Mouse (Mus musculus) embryonic facial prominence, embryonic 11.5 days (tissue): ENCODE data around the gene Zmiz1. TPM values are rescaled to one million over a fixed set of nuclear protein-coding genes. Genes with fewer than 3 reads are reported as not detected.
A peak's percentile ranks its signal among the peaks of the same experiment; 100 is the strongest.

ENCODE experiments used
- ATAC-seq: fragments of 200-750 bp; cut with Nextera tagmentation; replicated peaks from 2 replicates; pipeline ENCODE4 v1.8.0; 2017; ENCODE audit warnings: low read depth; ENCODE audit not compliant: insufficient number of reproducible peaks, low FRiP score, low TSS enrichment
- DNase-seq: peaks from one replicate; pipeline ENCODE4 v3.0.0-alpha.2; 2015; ENCODE audit warnings: low spot score
- H3K27ac ChIP-seq: fragments of 300-500 bp; sonication (generic); replicated peaks from 2 replicates; pipeline ENCODE4 v1.5.1; 2014; ENCODE audit warnings: mild to moderate bottlenecking, low read depth, low read length, control low read depth
- H3K27me3 ChIP-seq: fragments of 300-500 bp; sonication (generic); 2 replicates; pipeline ENCODE4 v1.6.1; 2014; ENCODE audit warnings: mild to moderate bottlenecking, low read length, moderate library complexity, mixed read lengths; ENCODE audit not compliant: control insufficient read depth, insufficient read depth
- H3K36me3 ChIP-seq: fragments of 300-500 bp; sonication (generic); replicated peaks from 2 replicates; pipeline ENCODE4 v1.6.1; 2014; ENCODE audit warnings: low read depth, mild to moderate bottlenecking, low read length, moderate library complexity, mixed read lengths; ENCODE audit not compliant: control insufficient read depth, insufficient read depth
- H3K4me1 ChIP-seq: fragments of 300-500 bp; sonication (generic); 2 replicates; pipeline ENCODE4 v1.6.1; 2014; ENCODE audit warnings: low read length, mixed read lengths; ENCODE audit not compliant: control insufficient read depth, insufficient read depth
- H3K4me2 ChIP-seq: fragments of 300-500 bp; sonication (generic); 2 replicates; pipeline ENCODE4 v1.6.1; 2014; ENCODE audit warnings: low read depth, mild to moderate bottlenecking, control low read depth, low read length, moderate library complexity
- H3K4me3 ChIP-seq: fragments of 300-500 bp; sonication (generic); 2 replicates; pipeline ENCODE4 v1.5.1; 2014; ENCODE audit warnings: low read depth, low read length, control low read depth
- H3K9ac ChIP-seq: fragments of 300-500 bp; sonication (generic); replicated peaks from 2 replicates; pipeline ENCODE4 v1.6.1; 2014; ENCODE audit warnings: mild to moderate bottlenecking, control low read depth, low read length
- H3K9me3 ChIP-seq: fragments of 300-500 bp; sonication (generic); replicated peaks from 2 replicates; pipeline ENCODE4 v1.6.1; 2016; ENCODE audit warnings: mild to moderate bottlenecking, low read length, inconsistent platforms, mixed read lengths; ENCODE audit not compliant: control insufficient read depth
- WGBS: fragments of 180-500 bp; shearing (Covaris S2); extraction: QIAGEN DNeasy Blood & Tissue Kit; methylation state at CpG from one replicate; pipeline ENCODE4 v1.1.7; 2014; 5-methylcytosine and 5-hydroxymethylcytosine counted together
- polyA plus RNA-seq: library from polyadenylated mRNA; unstranded; fragments of >200 nt; fragmentation: Nextera tagmentation; extraction: Ambion mirVana; gene quantifications from 2 replicates; pipeline ENCODE4 v1.2.1, GENCODE M21; 2014

The Zmiz1 gene
- polyA plus RNA-seq, 1 experiment from 2014 or later = 27.7 TPM

- ATAC-seq = no peak
- H3K4me3 ChIP-seq = no peak overlapping the region
- DNase-seq = no peak
- H3K36me3 ChIP-seq = peaks cover 2% of the 10 kb centered on the region; the same call in 1 of the 2 replicates
- 37% methylated on average over 2 of the region's 2 CpGs for WGBS
- H3K27me3 ChIP-seq = no peaks in the 10 kb centered on the region
- no peak overlapping the region for H3K4me2 ChIP-seq
- no peak overlapping the region for H3K27ac ChIP-seq
- peaks cover 36% of the 10 kb centered on the region for H3K4me1 ChIP-seq
- no peaks in the 10 kb centered on the region for H3K9me3 ChIP-seq
- H3K9ac ChIP-seq = no peak overlapping the region
Measured at GRCm38 (mm10) chr14:25551731-25552130, 92.7 kb downstream of the Zmiz1 start.

- no peak for ATAC-seq
- Histone ChIP-seq H3K27me3 (no peaks in the 10 kb centered on the region), H3K9me3 (no peaks in the 10 kb centered on the region), H3K9ac (no peak overlapping the region), H3K4me1 (peaks cover 29% of the 10 kb centered on the region), H3K4me2 (no peak overlapping the region), H3K27ac (no peak overlapping the region), H3K4me3 (no peak overlapping the region), H3K36me3 (peaks cover 2% of the 10 kb centered on the region; the same call in 1 of the 2 replicates)
- no peak for DNase-seq
- 95% methylated on average over 2 of the region's 2 CpGs for WGBS
Measured at GRCm38 (mm10) chr14:25553382-25553781, 94.4 kb downstream of the Zmiz1 start.

GRCm38 (mm10) chr14:25554781-25555180, 95.8 kb downstream of the Zmiz1 start:
- DNase-seq (peak; percentile 38), ATAC-seq (peak; percentile 36)
- H3K4me1 ChIP-seq = peaks cover 29% of the 10 kb centered on the region

GRCm38 (mm10) chr14:25555291-25555781, 96.4 kb downstream of the Zmiz1 start:
- H3K4me2 ChIP-seq = no peak overlapping the region
- ATAC-seq (0 out of 2 replicates have a peak, but pooled peaks have one; percentile 10), DNase-seq (peak; percentile 75)
- H3K9me3 ChIP-seq = no peaks in the 10 kb centered on the region
- no peak overlapping the region for H3K9ac ChIP-seq
- H3K36me3 ChIP-seq = no peaks in the 10 kb centered on the region
- peaks cover 29% of the 10 kb centered on the region for H3K4me1 ChIP-seq
- H3K27me3 ChIP-seq = no peaks in the 10 kb centered on the region
- peak overlapping the region; percentile 39; the same call in 1 of the 2 replicates for H3K27ac ChIP-seq
- H3K4me3 ChIP-seq = no peak overlapping the region
- 19% methylated on average over 10 of the region's 10 CpGs for WGBS

More at GRCm38 (mm10) chr14:25554781-25555180, 95.8 kb downstream of the Zmiz1 start:
- no peaks in the 10 kb centered on the region for H3K27me3 ChIP-seq
- no peaks in the 10 kb centered on the region for H3K36me3 ChIP-seq
- no peak overlapping the region for H3K4me3 ChIP-seq
- H3K27ac ChIP-seq = 0 out of 2 replicates have a peak overlapping the region, but pooled peaks have one; percentile 39
- H3K9me3 ChIP-seq = no peaks in the 10 kb centered on the region
- 9% methylated on average over 8 of the region's 8 CpGs for WGBS
- no peak overlapping the region for H3K4me2 ChIP-seq
- H3K9ac ChIP-seq = no peak overlapping the region

- Histone ChIP-seq H3K36me3 (no peaks in the 10 kb centered on the region), H3K9ac (0 out of 2 replicates have a peak overlapping the region, but pooled peaks have one; percentile 32), H3K4me2 (no peak overlapping the region; the same call in 1 of the 2 replicates), H3K27me3 (no peaks in the 10 kb centered on the region), H3K9me3 (no peaks in the 10 kb centered on the region), H3K4me3 (no peak overlapping the region), H3K27ac (no peak overlapping the region; the same call in 1 of the 2 replicates), H3K4me1 (peaks cover 25% of the 10 kb centered on the region)
- no peak for ATAC-seq
- 3% methylated on average over 7 of the region's 7 CpGs for WGBS
- DNase-seq = no peak
Measured at GRCm38 (mm10) chr14:25555848-25556247, 96.9 kb downstream of the Zmiz1 start.

GRCm38 (mm10) chr14:25557014-25557413, 98.0 kb downstream of the Zmiz1 start:
- Histone ChIP-seq H3K36me3 (no peaks in the 10 kb centered on the region), H3K4me2 (no peak overlapping the region), H3K27me3 (no peaks in the 10 kb centered on the region), H3K9ac (no peak overlapping the region), H3K4me3 (no peak overlapping the region), H3K4me1 (peaks cover 20% of the 10 kb centered on the region), H3K9me3 (no peaks in the 10 kb centered on the region), H3K27ac (0 out of 2 replicates have a peak overlapping the region, but pooled peaks have one; percentile 9)
- ATAC-seq (no peak), DNase-seq (no peak)
- 20% methylated on average over 8 of the region's 8 CpGs for WGBS

- DNase-seq = no peak
- Histone ChIP-seq H3K4me2 (no peak overlapping the region), H3K4me3 (no peak overlapping the region), H3K36me3 (no peaks in the 10 kb centered on the region; the same call in none of the 2 replicates), H3K27ac (no peak overlapping the region), H3K27me3 (no peaks in the 10 kb centered on the region), H3K4me1 (peaks cover 20% of the 10 kb centered on the region), H3K9ac (no peak overlapping the region), H3K9me3 (no peaks in the 10 kb centered on the region)
- WGBS = 100% methylated on average over 1 of the region's 1 CpGs
- no peak for ATAC-seq
Measured at GRCm38 (mm10) chr14:25558479-25558878, 99.5 kb downstream of the Zmiz1 start.

- ATAC-seq = no peak
- H3K4me2 ChIP-seq = no peak overlapping the region
- no peaks in the 10 kb centered on the region; the same call in 1 of the 2 replicates for H3K9me3 ChIP-seq
- no peak overlapping the region for H3K9ac ChIP-seq
- no peaks in the 10 kb centered on the region for H3K27me3 ChIP-seq
- 64% methylated on average over 5 of the region's 5 CpGs for WGBS
- no peak for DNase-seq
- no peak overlapping the region for H3K4me3 ChIP-seq
- no peak overlapping the region for H3K27ac ChIP-seq
- H3K4me1 ChIP-seq = peaks cover 18% of the 10 kb centered on the region
- H3K36me3 ChIP-seq = no peaks in the 10 kb centered on the region; the same call in none of the 2 replicates
Measured at GRCm38 (mm10) chr14:25559907-25560306, 100.9 kb downstream of the Zmiz1 start.
